ENCODE assay signal across 20 mouse cellular contexts in genomic region chr1:185268675-185269074, GRCm38 (mm10).
DNase-seq lines count a peak whose midpoint lies in the region; ATAC-seq and TF ChIP-seq lines count a peak whose summit lies in the region.
"Had no signal": no experiment of that assay in that cellular context is flagged by ENCODE, and none has a peak within 500 bp of the region (broad histone marks: within the 10 kb centered on the region; RNA-seq: fewer than 3 reads in every experiment).

No protein-coding gene starts in this region.

- WGBS in intestine, embryonic 16.5 days = 80% methylated on average over 4 of the region's 4 CpGs
- 57% methylated on average over 4 of the region's 4 CpGs for WGBS in intestine, postnatal 0 days
- WGBS in lung, postnatal 0 days = 76% methylated on average over 4 of the region's 4 CpGs
- WGBS in liver, postnatal 0 days (ENCODE audit: insufficient replicate concordance) = 64% methylated on average over 4 of the region's 4 CpGs
- WGBS in hindbrain, embryonic 12.5 days = 82% methylated on average over 4 of the region's 4 CpGs
- WGBS in forebrain, embryonic 16.5 days = 86% methylated on average over 4 of the region's 4 CpGs

- DNase-seq in lung, postnatal 0 days (ENCODE audit: low spot score) = peak; percentile 18
- DNase-seq in lung, postnatal 10 days = no peak
- no peak for DNase-seq in liver, postnatal 0 days
- DNase-seq: adrenal gland, adult 2 months; adrenal gland, postnatal 25 days; cerebellum, adult 8-10 months; cerebellum, postnatal 14 days; embryo, embryonic 11 days; forebrain, postnatal 0 days; gastrocnemius, postnatal 14 days had no signal

- TF ChIP-seq CTCF in intestine, postnatal 0 days (IDR thresholded peaks at IDR 0.05; ENCODE audit: low read depth) = no peak
- no peak for TF ChIP-seq CTCF in lung, postnatal 0 days (IDR thresholded peaks at IDR 0.05)
- TF ChIP-seq CTCF in liver, postnatal 0 days (IDR thresholded peaks at IDR 0.05; ENCODE audit: low read depth) = no peak

- H3K27me3 ChIP-seq in intestine, embryonic 16.5 days (replicated peaks; ENCODE audit: control insufficient read depth, insufficient read depth, low read length) = no peaks in the 10 kb centered on the region
- H3K27me3 ChIP-seq in intestine, postnatal 0 days (replicated peaks; ENCODE audit: control insufficient read depth, insufficient read depth, low read length) = no peaks in the 10 kb centered on the region
- no peaks in the 10 kb centered on the region for H3K27me3 ChIP-seq in lung, postnatal 0 days (replicated peaks; ENCODE audit: insufficient read depth, low read length)
- no peaks in the 10 kb centered on the region for H3K27me3 ChIP-seq in liver, postnatal 0 days (ENCODE audit: insufficient read depth, low read length)
- no peaks in the 10 kb centered on the region for H3K27me3 ChIP-seq in hindbrain, embryonic 12.5 days
- H3K27me3 ChIP-seq in forebrain, embryonic 16.5 days (replicated peaks; ENCODE audit: control insufficient read depth, insufficient read depth, low read length) = no peaks in the 10 kb centered on the region
- H3K27me3 ChIP-seq: embryonic facial prominence, embryonic 15.5 days; forebrain, embryonic 12.5 days; heart, embryonic 12.5 days; hindbrain, embryonic 15.5 days had no signal

- H3K4me1 ChIP-seq in intestine, embryonic 16.5 days (ENCODE audit: control insufficient read depth, insufficient read depth, low read length) = peaks cover 3% of the 10 kb centered on the region; the same call in 1 of the 2 replicates
- 0 out of 2 replicates have a peak, but pooled peaks cover 3% of the 10 kb centered on the region for H3K4me1 ChIP-seq in intestine, postnatal 0 days (replicated peaks; ENCODE audit: control insufficient read depth, insufficient read depth, low read length)
- H3K4me1 ChIP-seq in lung, postnatal 0 days (ENCODE audit: insufficient read depth, low read depth, low read length) = no peaks in the 10 kb centered on the region
- no peaks in the 10 kb centered on the region for H3K4me1 ChIP-seq in liver, postnatal 0 days (ENCODE audit: insufficient read depth)
- H3K4me1 ChIP-seq in hindbrain, embryonic 12.5 days = no peaks in the 10 kb centered on the region
- no peaks in the 10 kb centered on the region for H3K4me1 ChIP-seq in forebrain, embryonic 16.5 days (replicated peaks; ENCODE audit: control insufficient read depth, insufficient read depth, low read length)
- H3K4me1 ChIP-seq: embryonic facial prominence, embryonic 15.5 days; forebrain, embryonic 12.5 days; heart, embryonic 12.5 days; hindbrain, embryonic 10.5 days; hindbrain, embryonic 15.5 days had no signal

- 0 out of 2 replicates have a peak overlapping the region, but pooled peaks have one; percentile 3 for H3K27ac ChIP-seq in intestine, embryonic 16.5 days (ENCODE audit: low read length)
- H3K27ac ChIP-seq in intestine, postnatal 0 days (ENCODE audit: low read depth, low read length) = no peak overlapping the region
- H3K27ac ChIP-seq in lung, postnatal 0 days (ENCODE audit: low read length) = no peak overlapping the region
- 0 out of 2 replicates have a peak overlapping the region, but pooled peaks have one; percentile 24 for H3K27ac ChIP-seq in liver, postnatal 0 days (ENCODE audit: low read depth)
- no peak overlapping the region for H3K27ac ChIP-seq in hindbrain, embryonic 12.5 days
- no peak overlapping the region for H3K27ac ChIP-seq in forebrain, embryonic 16.5 days (ENCODE audit: low read length)
- H3K27ac ChIP-seq: embryonic facial prominence, embryonic 15.5 days; forebrain, embryonic 12.5 days; hindbrain, embryonic 10.5 days; hindbrain, embryonic 15.5 days had no signal

- H3K4me3 ChIP-seq in intestine, embryonic 16.5 days (ENCODE audit: low read length) = no peak overlapping the region
- H3K4me3 ChIP-seq in intestine, postnatal 0 days (ENCODE audit: low read depth, low read length) = no peak overlapping the region
- H3K4me3 ChIP-seq in lung, postnatal 0 days (ENCODE audit: low read depth, low read length) = no peak overlapping the region
- no peak overlapping the region for H3K4me3 ChIP-seq in liver, postnatal 0 days (ENCODE audit: low read depth, low read length)
- no peak overlapping the region for H3K4me3 ChIP-seq in hindbrain, embryonic 12.5 days
- H3K4me3 ChIP-seq in forebrain, embryonic 16.5 days (replicated peaks; ENCODE audit: low read length) = no peak overlapping the region
- H3K4me3 ChIP-seq: embryonic facial prominence, embryonic 15.5 days; erythroblast, embryonic 14.5 days; forebrain, embryonic 12.5 days; heart, embryonic 12.5 days; hindbrain, embryonic 10.5 days; hindbrain, embryonic 15.5 days had no signal

- no peak overlapping the region for H3K4me2 ChIP-seq in intestine, embryonic 16.5 days (ENCODE audit: low read depth, low read length)
- H3K4me2 ChIP-seq in intestine, postnatal 0 days (replicated peaks; ENCODE audit: low read depth) = no peak overlapping the region
- no peak overlapping the region for H3K4me2 ChIP-seq in lung, postnatal 0 days (replicated peaks; ENCODE audit: low read depth, low read length)
- H3K4me2 ChIP-seq in liver, postnatal 0 days (ENCODE audit: low read depth, low read length) = no peak overlapping the region
- no peak overlapping the region for H3K4me2 ChIP-seq in hindbrain, embryonic 12.5 days (replicated peaks)
- no peak overlapping the region for H3K4me2 ChIP-seq in forebrain, embryonic 16.5 days (ENCODE audit: low read length)
- H3K4me2 ChIP-seq: embryonic facial prominence, embryonic 15.5 days; forebrain, embryonic 12.5 days; heart, embryonic 12.5 days; hindbrain, embryonic 15.5 days had no signal

- H3K36me3 ChIP-seq in intestine, embryonic 16.5 days (ENCODE audit: control insufficient read depth, insufficient read depth, low read length) = peaks cover 20% of the 10 kb centered on the region
- peaks cover 65% of the 10 kb centered on the region for H3K36me3 ChIP-seq in intestine, postnatal 0 days (ENCODE audit: control insufficient read depth, insufficient read depth)
- peaks cover 22% of the 10 kb centered on the region; the same call in 1 of the 2 replicates for H3K36me3 ChIP-seq in lung, postnatal 0 days (ENCODE audit: insufficient read depth, low read length)
- peaks cover 43% of the 10 kb centered on the region for H3K36me3 ChIP-seq in liver, postnatal 0 days (replicated peaks; ENCODE audit: insufficient read depth, low read length)
- peaks cover 71% of the 10 kb centered on the region for H3K36me3 ChIP-seq in hindbrain, embryonic 12.5 days
- peaks cover 37% of the 10 kb centered on the region for H3K36me3 ChIP-seq in forebrain, embryonic 16.5 days (ENCODE audit: control insufficient read depth, insufficient read depth)

- no peaks in the 10 kb centered on the region for H3K9me3 ChIP-seq in intestine, embryonic 16.5 days (ENCODE audit: control insufficient read depth, low read length)
- no peaks in the 10 kb centered on the region for H3K9me3 ChIP-seq in intestine, postnatal 0 days (ENCODE audit: control insufficient read depth)
- no peaks in the 10 kb centered on the region for H3K9me3 ChIP-seq in lung, postnatal 0 days (ENCODE audit: low read length)
- no peaks in the 10 kb centered on the region for H3K9me3 ChIP-seq in liver, postnatal 0 days (ENCODE audit: low read length)
- no peaks in the 10 kb centered on the region for H3K9me3 ChIP-seq in hindbrain, embryonic 12.5 days (replicated peaks)
- H3K9me3 ChIP-seq in forebrain, embryonic 16.5 days (ENCODE audit: control insufficient read depth, low read length) = no peaks in the 10 kb centered on the region
- H3K9me3 ChIP-seq: embryonic facial prominence, embryonic 15.5 days; forebrain, embryonic 12.5 days; hindbrain, embryonic 10.5 days; hindbrain, embryonic 15.5 days had no signal

- ATAC-seq in intestine, embryonic 16.5 days = peak; percentile 27; the same call in 1 of the 2 replicates
- ATAC-seq in intestine, postnatal 0 days = no peak
- peak; percentile 62; the same call in 1 of the 2 replicates for ATAC-seq in lung, postnatal 0 days
- ATAC-seq in liver, postnatal 0 days = peak; percentile 71
- ATAC-seq in hindbrain, embryonic 12.5 days (ENCODE audit: low FRiP score) = no peak
- ATAC-seq in forebrain, embryonic 16.5 days = no peak
- ATAC-seq: forebrain, postnatal 0 days had no signal

- no peak for TF ChIP-seq EP300 in lung, postnatal 0 days (IDR thresholded peaks at IDR 0.05)
- no peak for TF ChIP-seq EP300 in liver, postnatal 0 days (IDR thresholded peaks at IDR 0.05; ENCODE audit: low read depth)

- H3K9ac ChIP-seq in intestine, embryonic 16.5 days (ENCODE audit: low read depth, low read length) = no peak overlapping the region
- H3K9ac ChIP-seq in intestine, postnatal 0 days (ENCODE audit: low read depth, low read length) = no peak overlapping the region
- no peak overlapping the region for H3K9ac ChIP-seq in lung, postnatal 0 days (replicated peaks; ENCODE audit: low read depth)
- H3K9ac ChIP-seq in liver, postnatal 0 days (replicated peaks) = no peak overlapping the region
- no peak overlapping the region for H3K9ac ChIP-seq in hindbrain, embryonic 12.5 days
- H3K9ac ChIP-seq in forebrain, embryonic 16.5 days (replicated peaks; ENCODE audit: low read depth, low read length) = no peak overlapping the region
- H3K9ac ChIP-seq: embryonic facial prominence, embryonic 15.5 days; forebrain, embryonic 12.5 days; forebrain, postnatal 0 days; heart, embryonic 12.5 days; hindbrain, embryonic 15.5 days had no signal

Comparison
In these comparisons a context has a peak if more than half of its experiments do, and no peak if none do; other contexts are left out.
1. ATAC-seq: peak in intestine, embryonic 16.5 days (single experiment), lung, postnatal 0 days (single experiment) and liver, postnatal 0 days (single experiment); none in intestine, postnatal 0 days (single experiment), hindbrain, embryonic 12.5 days (single experiment) and forebrain, embryonic 16.5 days (single experiment).
2. H3K27ac ChIP-seq: peak in intestine, embryonic 16.5 days (single experiment) and liver, postnatal 0 days (single experiment); none in intestine, postnatal 0 days (single experiment), lung, postnatal 0 days (single experiment), hindbrain, embryonic 12.5 days (single experiment) and forebrain, embryonic 16.5 days (single experiment).